Mouse (Mus musculus) layer of hippocampus, postnatal 14 days (tissue): ENCODE measurements around the gene Hoxd3. TPM values are rescaled to one million over a fixed set of nuclear protein-coding genes. Genes with fewer than 3 reads are reported as not detected.

Source experiments
- DNase-seq, 2 experiments: peaks; one replicate each; pipeline ENCODE4 v3.0.0; 2021 to 2022; ENCODE audit warnings: low spot score in 2 of 2, mixed read lengths in 1 of 2
- microRNA-seq, 2 experiments: library from miRNA; unstranded; fragments of <30 nt; microRNA quantifications; one replicate each; pipeline ENCODE4 v1.2.0; 2021
- total RNA-seq, 2 experiments: library from RNA; stranded (reverse); gene quantifications; 2 replicates each; pipeline ENCODE4 v1.2.3; 2021

The Hoxd3 gene
- total RNA-seq, 2 experiments from 2014 or later: not detected

DNA sequence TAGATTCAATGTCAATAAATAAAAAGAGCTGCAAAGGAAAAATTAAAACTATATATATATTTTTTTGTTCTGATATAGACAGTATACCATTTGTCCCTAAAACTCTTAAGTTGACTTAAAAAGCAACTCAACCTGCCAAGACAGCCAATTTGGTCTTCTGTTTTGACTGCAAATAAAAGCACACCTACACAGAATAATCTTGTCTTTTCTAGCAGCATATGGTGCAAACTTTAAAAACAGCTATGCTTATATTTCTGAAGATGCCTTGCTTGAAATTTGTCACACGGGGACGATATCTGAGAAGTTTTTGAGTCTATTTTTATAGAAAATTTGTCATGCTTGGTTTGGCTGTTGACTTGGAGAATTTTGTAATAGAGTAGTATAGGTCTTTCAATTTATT lies 62.6 kb downstream of the Hoxd3 start:
- no peak for DNase-seq

DNA sequence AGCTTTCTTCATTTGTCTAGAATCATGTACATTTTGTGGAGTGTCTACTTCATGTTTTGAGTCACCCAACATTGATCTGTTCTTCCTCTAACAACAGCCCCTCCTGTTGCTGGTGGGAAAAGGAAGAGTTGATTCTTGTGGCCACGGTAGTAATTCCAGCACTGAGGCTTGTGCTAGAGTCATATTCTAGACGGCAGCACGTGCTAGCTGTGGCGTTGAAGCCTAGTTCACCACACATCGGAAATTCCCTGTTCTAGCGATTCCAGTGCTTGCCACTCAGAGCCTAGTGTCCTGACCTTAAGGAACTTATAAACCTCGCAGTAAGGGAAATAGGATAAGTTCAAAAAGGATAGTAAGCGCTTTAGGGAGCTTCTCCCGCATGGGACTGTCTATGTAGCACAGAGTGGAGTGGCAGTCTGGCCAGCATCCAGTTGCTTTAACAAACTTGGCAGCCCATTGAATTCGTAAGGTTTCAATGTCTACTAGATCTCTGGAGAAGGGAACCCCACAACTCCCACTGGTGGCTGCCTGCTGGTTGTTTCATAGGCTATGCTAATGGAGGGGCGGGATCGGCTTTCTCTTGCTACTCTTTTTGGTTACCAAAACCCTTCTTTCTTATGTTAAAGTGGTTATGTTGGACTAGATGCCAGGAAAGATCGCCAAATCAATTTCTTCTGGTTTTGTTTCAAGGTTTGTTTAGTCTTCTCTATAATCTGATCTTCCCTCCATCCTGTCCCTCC lies 66.0 kb downstream of the Hoxd3 start:
- DNase-seq: no peak

DNA sequence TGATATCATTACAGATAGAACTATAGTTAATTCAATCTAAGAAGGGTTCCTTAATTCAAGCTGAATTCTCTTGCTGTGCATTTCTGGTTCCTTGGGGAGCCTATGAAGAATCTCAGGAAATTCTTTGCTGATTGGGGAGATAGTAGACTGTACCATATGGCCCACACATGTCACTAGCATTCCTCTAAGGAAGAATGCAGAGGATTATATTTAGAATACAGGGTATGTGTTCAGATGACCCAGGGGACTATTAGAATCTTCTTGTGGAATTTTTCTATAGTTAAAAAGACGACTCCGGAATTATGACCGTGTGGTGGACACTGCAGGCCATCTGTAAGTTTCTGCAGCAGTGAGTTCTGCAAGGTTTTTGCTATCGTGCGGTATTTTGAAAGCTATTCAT lies 69.7 kb downstream of the Hoxd3 start:
- DNase-seq: no peak

DNA sequence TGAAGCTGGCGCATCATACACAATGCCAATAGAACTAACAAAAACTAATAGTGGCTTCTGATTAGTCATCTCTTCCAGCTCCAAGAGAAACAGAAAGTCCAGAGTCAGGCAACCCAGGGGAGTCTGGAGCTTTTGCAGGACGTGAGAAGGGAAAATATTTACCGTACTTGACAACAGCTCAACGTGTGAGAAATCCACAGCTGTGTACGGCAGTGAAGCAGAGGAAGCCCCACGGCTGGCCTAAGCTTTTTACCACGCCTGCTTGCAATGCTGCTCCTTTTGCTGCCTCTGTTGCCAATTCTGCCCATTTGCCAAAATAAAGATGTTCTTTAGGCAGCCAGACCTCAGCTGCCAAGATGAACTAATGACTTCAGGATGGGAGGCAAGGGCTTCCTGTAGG lies 83.8 kb downstream of the Hoxd3 start:
- DNase-seq: no peak

Small RNA genes within 50 kb of the gene (microRNA-seq; reads per million reads assigned to microRNA genes)
- gene Gm44463: 0 reads per million in 2 experiments
- 4.5 to 39.4 reads per million in 2 experiments for gene Mir10b

Other genes with a start within 250 kb of the Hoxd3 start
- gene Lnpk, start 132.5 kb upstream of the Hoxd3 start, total RNA-seq: 10 to 100 TPM; 52.9 to 55.9 TPM
- not detected for gene Evx2, start 52.4 kb upstream of the Hoxd3 start, total RNA-seq
- gene Hoxd13, start 43.6 kb upstream of the Hoxd3 start, total RNA-seq: not detected
- not detected for gene Hoxd12, start 36.9 kb upstream of the Hoxd3 start, total RNA-seq
- gene Hoxd11, start 32.4 kb upstream of the Hoxd3 start, total RNA-seq: not detected
- gene Hoxd10, start 20.0 kb upstream of the Hoxd3 start, total RNA-seq: not detected
- gene Hoxd9, start 14.2 kb upstream of the Hoxd3 start, total RNA-seq: not detected
- gene Hoxd8, start 7.3 kb upstream of the Hoxd3 start, total RNA-seq: not detected
- not detected for gene Hoxd4, start within 50 bp of the Hoxd3 start, total RNA-seq
- gene Gm28230, start 14.8 kb downstream of the Hoxd3 start, total RNA-seq: not detected
- gene Hoxd1, start 51.1 kb downstream of the Hoxd3 start, total RNA-seq: under 1 TPM; 0.19 to 0.23 TPM
- 10 to 100 TPM; 46.0 to 50.2 TPM for gene Mtx2, start 113.9 kb downstream of the Hoxd3 start, total RNA-seq